Mouse (Mus musculus) heart, adult 2 months (tissue): ENCODE data around the gene Rnf135. TPM values are rescaled to one million over a fixed set of nuclear protein-coding genes. Genes with fewer than 3 reads are reported as not detected.

Experiments used
- DNase-seq, 2 experiments: peaks; one replicate each; pipeline ENCODE4 v3.0.0; 2021
- H3K27ac ChIP-seq: fragments of 200-600 bp; 2 replicates; pipeline ENCODE4 v1.8.1; 2022
- H3K27me3 ChIP-seq: fragments of 200-500 bp; 2 replicates; pipeline ENCODE4 v1.6.1; 2012; ENCODE audit warnings: mild to moderate bottlenecking, low read length, inconsistent platforms, mixed read lengths; ENCODE audit not compliant: control insufficient read depth, insufficient read depth
- H3K36me3 ChIP-seq: fragments of 200-500 bp; 2 replicates; pipeline ENCODE4 v1.6.1; 2012; ENCODE audit warnings: low read length, inconsistent platforms; ENCODE audit not compliant: control insufficient read depth, insufficient read depth
- H3K4me1 ChIP-seq: fragments of 200-500 bp; 2 replicates; pipeline ENCODE4 v1.6.1; 2011; ENCODE audit warnings: low read length; ENCODE audit not compliant: control insufficient read depth, insufficient read depth
- H3K4me3 ChIP-seq: fragments of 200-600 bp; 2 replicates; pipeline ENCODE4 v1.8.1; 2022
- H3K79me2 ChIP-seq: fragments of 200-500 bp; replicated peaks from 2 replicates; pipeline ENCODE4 v1.6.1; 2012; ENCODE audit warnings: mild to moderate bottlenecking, inconsistent platforms, low read length, moderate library complexity, mixed read lengths; ENCODE audit not compliant: control insufficient read depth, insufficient read depth
- H3K9ac ChIP-seq: fragments of 200-500 bp; 2 replicates; pipeline ENCODE4 v1.6.1; 2012; ENCODE audit warnings: low read depth, mild to moderate bottlenecking, control low read depth, inconsistent platforms, low read length, mixed read lengths
- CTCF ChIP-seq: fragments of 200-600 bp; IDR thresholded peaks from 2 replicates; pipeline ENCODE4 v1.8.1; 2022; ENCODE audit warnings: antibody characterized with exemption, mild to moderate bottlenecking, moderate library complexity
- EP300 ChIP-seq: fragments of 200-500 bp; IDR thresholded peaks from 2 replicates; pipeline ENCODE4 v1.6.1; 2011; ENCODE audit warnings: low read depth, low read length, control low read depth; ENCODE audit not compliant: insufficient read depth
- POLR2A ChIP-seq: fragments of 200-500 bp; IDR thresholded peaks from 2 replicates; pipeline ENCODE4 v1.6.1; 2011; ENCODE audit warnings: mild to moderate bottlenecking, low read depth, low read length, control low read depth; ENCODE audit not compliant: insufficient read depth
- WGBS: fragments of 180-500 bp; shearing (Covaris S2); methylation state at CpG from one replicate; pipeline ENCODE4 v1.1.7; 2018; 5-methylcytosine and 5-hydroxymethylcytosine counted together
- intact Hi-C: fragments of 180-260 bp; cut with DNase I; formaldehyde crosslinking; loops from one replicate; pipeline ENCODE4 v1.15.1; 2025
- polyA plus RNA-seq: library from polyadenylated mRNA; depleted of rRNA; stranded (reverse); fragments of >200 nt; gene quantifications from 2 replicates; pipeline ENCODE4 v1.2.3, GENCODE M21; 2012
- total RNA-seq, 2 experiments: library from RNA; stranded (reverse); gene quantifications; 2 replicates each; pipeline ENCODE4 v1.2.3; 2021

The Rnf135 gene
- total and polyA plus RNA-seq, 3 experiments = 4.4 to 5.4 (median 4.6) TPM

DNA sequence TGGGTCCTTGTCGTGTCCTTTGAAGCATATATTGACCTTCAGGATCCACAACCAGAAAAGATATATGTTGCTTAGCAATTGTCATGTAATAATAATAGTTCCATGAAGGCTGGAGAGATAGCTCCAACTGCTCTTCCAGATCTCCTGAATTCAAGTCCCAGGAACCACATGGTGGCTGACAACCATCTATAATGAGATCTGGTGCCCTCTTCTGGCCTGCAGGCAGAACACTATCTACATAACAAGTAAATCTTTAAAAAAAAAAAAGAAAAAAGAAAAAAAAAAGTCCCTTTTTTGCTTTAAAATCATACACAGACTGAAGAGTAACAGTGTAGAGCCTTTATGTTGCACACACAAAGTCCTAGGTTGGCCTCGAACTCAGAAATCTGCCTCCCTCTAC, 16.1 kb downstream of the Rnf135 start:
- TF ChIP-seq EP300 (no peak), CTCF (peak; percentile 43), POLR2A (no peak)
- Histone ChIP-seq H3K9ac (no peak overlapping the region), H3K4me1 (no peaks in the 10 kb centered on the region), H3K4me3 (no peak overlapping the region), H3K79me2 (no peaks in the 10 kb centered on the region), H3K27me3 (no peaks in the 10 kb centered on the region), H3K36me3 (no peaks in the 10 kb centered on the region), H3K27ac (no peak overlapping the region)
- intact Hi-C loops = no loop called here
- WGBS = 98% methylated on average over 2 of the region's 2 CpGs
- DNase-seq = no peak

DNA sequence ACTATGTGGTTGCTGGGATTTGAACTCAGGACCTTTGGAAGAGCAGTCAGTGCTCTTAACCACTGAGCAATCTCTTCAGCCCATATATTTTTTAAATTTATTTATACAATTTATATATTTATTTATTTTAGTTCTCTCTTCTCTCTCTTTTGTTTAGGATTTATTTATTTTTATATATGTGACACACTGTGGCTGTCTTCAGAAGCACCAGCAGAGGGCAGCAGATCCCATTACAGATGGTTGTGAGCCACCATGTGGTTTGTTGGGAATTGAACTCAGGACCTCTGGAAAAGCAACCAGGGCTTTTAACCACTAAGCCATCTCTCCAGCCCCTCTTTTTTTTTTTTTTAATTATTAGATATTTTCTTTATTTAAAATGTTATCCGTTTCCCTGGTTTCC, 16.7 kb downstream of the Rnf135 start:
- H3K4me1 ChIP-seq = no peaks in the 10 kb centered on the region
- no peak overlapping the region for H3K4me3 ChIP-seq
- no peaks in the 10 kb centered on the region for H3K79me2 ChIP-seq
- WGBS = 90% methylated on average over 1 of the region's 1 CpGs
- no peak for TF ChIP-seq EP300
- TF ChIP-seq CTCF = peak; percentile 73
- H3K9ac ChIP-seq = no peak overlapping the region
- H3K36me3 ChIP-seq = no peaks in the 10 kb centered on the region
- no peak overlapping the region for H3K27ac ChIP-seq
- H3K27me3 ChIP-seq = no peaks in the 10 kb centered on the region
- intact Hi-C loops = no loop called here
- DNase-seq = no peak

DNA sequence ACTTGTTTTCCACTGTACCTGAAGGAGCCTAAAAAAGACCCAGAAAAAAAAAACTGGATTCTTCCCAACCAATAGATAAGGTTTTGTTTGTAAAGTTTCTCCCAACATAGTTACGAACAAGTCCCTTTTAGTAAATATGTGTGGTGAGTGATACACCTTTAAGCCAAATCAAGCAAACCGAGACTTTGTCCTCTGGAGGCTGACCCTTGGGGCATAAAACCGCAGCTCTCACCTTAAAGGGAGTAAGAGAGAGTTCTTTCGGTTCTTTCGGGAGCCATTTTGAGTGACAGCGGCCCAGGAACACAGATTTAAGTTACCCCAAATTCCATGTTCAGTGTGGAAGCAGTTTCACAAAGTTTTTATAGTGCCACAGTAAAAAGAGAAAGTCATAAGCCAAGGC, 18.6 kb downstream of the Rnf135 start:
- intact Hi-C loops = no loop called here

DNA sequence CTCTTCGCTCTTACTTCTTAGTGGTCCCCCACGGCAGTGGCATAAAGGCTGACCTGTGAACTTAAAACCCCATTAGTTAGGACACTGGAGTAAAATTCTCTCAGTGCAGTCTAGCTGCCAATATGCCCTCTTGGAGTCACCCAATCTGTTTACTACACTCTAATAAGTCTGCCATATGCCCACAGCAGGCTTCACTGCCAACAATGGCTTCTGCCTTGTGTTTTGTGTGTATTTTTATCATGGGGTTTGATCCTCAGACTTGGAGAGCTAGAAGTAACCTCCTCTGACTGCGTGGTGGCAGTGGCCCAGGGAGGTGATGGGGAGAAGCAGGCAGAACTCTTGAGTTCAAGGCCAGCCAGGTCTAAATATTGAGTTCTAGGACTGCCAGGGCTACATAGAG, 20.4 kb downstream of the Rnf135 start:
- DNase-seq = no peak
- intact Hi-C loops = no loop called here
- TF ChIP-seq POLR2A = no peak
- no peak for TF ChIP-seq CTCF
- TF ChIP-seq EP300 = no peak

More for the DNA sequence above, 18.6 kb downstream of the Rnf135 start:
- Histone ChIP-seq H3K79me2 (no peaks in the 10 kb centered on the region), H3K27ac (no peak overlapping the region), H3K27me3 (no peaks in the 10 kb centered on the region), H3K36me3 (no peaks in the 10 kb centered on the region), H3K4me1 (no peaks in the 10 kb centered on the region), H3K9ac (no peak overlapping the region), H3K4me3 (no peak overlapping the region)
- no peak for DNase-seq
- TF ChIP-seq CTCF = no peak
- no peak for TF ChIP-seq POLR2A
- no peak for TF ChIP-seq EP300
- WGBS = 80% methylated on average over 6 of the region's 6 CpGs

DNA sequence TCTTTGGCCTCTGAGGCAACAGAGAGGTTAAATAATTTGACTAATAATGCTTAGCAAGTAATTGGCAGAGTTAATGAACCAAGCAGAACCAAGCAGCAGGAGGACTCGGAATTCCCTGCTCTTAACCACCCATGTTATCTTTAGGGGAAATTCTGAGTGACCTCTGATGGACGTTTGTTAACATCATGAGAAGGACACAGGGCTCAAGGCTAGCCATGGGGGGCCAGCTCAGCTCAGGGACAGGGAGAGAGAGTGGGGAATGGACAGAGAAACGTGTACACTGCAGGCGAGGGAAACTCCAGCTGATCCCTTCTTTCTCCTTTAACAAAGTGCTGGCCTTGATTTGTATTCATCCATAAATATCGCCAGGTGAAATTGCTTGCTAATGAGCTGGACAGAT, 21.3 kb downstream of the Rnf135 start:
- no peak overlapping the region for H3K9ac ChIP-seq
- no peaks in the 10 kb centered on the region for H3K4me1 ChIP-seq
- H3K36me3 ChIP-seq = no peaks in the 10 kb centered on the region
- intact Hi-C loops = loop anchor here (5.0 kb wide), 1 partner anchor 163 kb away; no protein-coding TSS in a partner anchor
- WGBS = 58% methylated on average over 5 of the region's 5 CpGs
- no peak overlapping the region for H3K27ac ChIP-seq
- DNase-seq = no peak
- H3K27me3 ChIP-seq = no peaks in the 10 kb centered on the region
- no peak for TF ChIP-seq CTCF
- no peak for TF ChIP-seq EP300
- no peak for TF ChIP-seq POLR2A
- H3K4me3 ChIP-seq = no peak overlapping the region
- no peaks in the 10 kb centered on the region for H3K79me2 ChIP-seq

More for the DNA sequence above, 20.4 kb downstream of the Rnf135 start:
- Histone ChIP-seq H3K4me1 (no peaks in the 10 kb centered on the region), H3K36me3 (no peaks in the 10 kb centered on the region), H3K27ac (no peak overlapping the region), H3K79me2 (no peaks in the 10 kb centered on the region), H3K27me3 (no peaks in the 10 kb centered on the region), H3K4me3 (no peak overlapping the region), H3K9ac (no peak overlapping the region)
- 71% methylated on average over 3 of the region's 3 CpGs for WGBS

DNA sequence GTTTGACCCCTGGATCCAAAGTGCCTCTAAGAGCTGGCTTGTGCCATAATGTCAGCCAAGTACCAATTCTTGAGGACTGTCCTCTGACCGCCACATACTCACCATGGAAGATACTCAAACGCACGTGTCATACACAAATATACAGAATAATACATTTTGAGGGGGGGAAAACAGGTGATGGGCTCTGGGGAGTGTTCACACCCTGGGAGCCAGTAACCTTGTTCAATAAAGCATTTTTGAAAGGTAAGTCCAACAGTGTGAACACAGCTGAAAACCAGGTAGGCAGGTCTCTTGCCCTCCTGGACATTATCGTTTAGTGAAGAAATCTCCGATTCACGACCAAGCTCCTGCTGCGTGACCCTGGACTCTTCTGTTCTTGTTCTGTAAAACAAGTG, 24.8 kb downstream of the Rnf135 start:
- Histone ChIP-seq H3K9ac (no peak overlapping the region), H3K4me3 (no peak overlapping the region), H3K27me3 (no peaks in the 10 kb centered on the region), H3K79me2 (peaks cover 3% of the 10 kb centered on the region), H3K4me1 (peaks cover 1% of the 10 kb centered on the region; the same call in 1 of the 2 replicates), H3K36me3 (peaks cover 4% of the 10 kb centered on the region; the same call in 1 of the 2 replicates), H3K27ac (no peak overlapping the region)
- 42% methylated on average over 7 of the region's 7 CpGs for WGBS
- intact Hi-C loops = loop anchor here (2.0 to 5.0 kb wide), 2 partner anchors 122 to 166 kb away; no protein-coding TSS in a partner anchor
- TF ChIP-seq CTCF (no peak), POLR2A (no peak), EP300 (no peak)
- no peak for DNase-seq
